ENCODE assay signal across 35 mouse cellular contexts in genomic region chr13:58960321-58960720, GRCm38 (mm10).
"Had no signal": no experiment of that assay in that cellular context is flagged by ENCODE, and none has a peak within 500 bp of the region (broad histone marks: within the 10 kb centered on the region; RNA-seq: fewer than 3 reads in every experiment).

No protein-coding gene starts in this region.

- ATAC-seq: hindbrain, embryonic 16.5 days; hindbrain, postnatal 0 days; inflammation-experienced regulatory T-cells, adult 6 months; intestine, embryonic 15.5 days; intestine, embryonic 16.5 days; intestine, postnatal 0 days had no signal

- H3K36me3 ChIP-seq: heart, embryonic 10.5 days; heart, embryonic 12.5 days; heart, embryonic 13.5 days; heart, embryonic 15.5 days; hindbrain, embryonic 10.5 days; hindbrain, embryonic 12.5 days; hindbrain, embryonic 13.5 days; hindbrain, embryonic 15.5 days; intestine, embryonic 15.5 days; kidney, embryonic 15.5 days had no signal

- H3K4me3 ChIP-seq: heart, embryonic 10.5 days; heart, embryonic 12.5 days; heart, embryonic 13.5 days; heart, embryonic 15.5 days; hindbrain, embryonic 10.5 days; hindbrain, embryonic 12.5 days; hindbrain, embryonic 13.5 days; hindbrain, embryonic 15.5 days; intestine, embryonic 15.5 days; kidney, embryonic 15.5 days; layer of hippocampus, adult 2 months had no signal

- H3K9me3 ChIP-seq: heart, embryonic 10.5 days; heart, embryonic 12.5 days; heart, embryonic 13.5 days; heart, embryonic 15.5 days; hindbrain, embryonic 10.5 days; hindbrain, embryonic 12.5 days; hindbrain, embryonic 13.5 days; hindbrain, embryonic 15.5 days; intestine, embryonic 15.5 days; kidney, embryonic 15.5 days had no signal

- H3K9ac ChIP-seq: heart, embryonic 12.5 days; heart, embryonic 13.5 days; heart, embryonic 15.5 days; hindbrain, embryonic 12.5 days; hindbrain, embryonic 13.5 days; hindbrain, embryonic 14.5 days; hindbrain, embryonic 15.5 days; intestine, embryonic 15.5 days; kidney, embryonic 15.5 days had no signal

- H3K27me3 ChIP-seq: heart, embryonic 13.5 days; hindbrain, embryonic 12.5 days; hindbrain, embryonic 13.5 days; hindbrain, embryonic 15.5 days; intestine, embryonic 15.5 days had no signal

- DNase-seq: heart, postnatal 10 days; heart, postnatal 14 days; heart, postnatal 36 days; heart, postnatal 4 days; kidney, adult 11 months; kidney, adult 18-20 months; kidney, adult 2 months; kidney, adult 8-10 months; kidney, adult 9 months; kidney, postnatal 10 days; kidney, postnatal 14 days; kidney, postnatal 25 days; kidney, postnatal 36 days; kidney, postnatal 4 days; layer of hippocampus, adult 9-11 months; layer of hippocampus, postnatal 36 days had no signal

- H3K4me2 ChIP-seq: heart, embryonic 11.5 days; heart, embryonic 12.5 days; heart, embryonic 13.5 days; heart, embryonic 15.5 days; hindbrain, embryonic 12.5 days; hindbrain, embryonic 13.5 days; hindbrain, embryonic 14.5 days; hindbrain, embryonic 15.5 days; intestine, embryonic 15.5 days; kidney, embryonic 15.5 days had no signal

- H3K27ac ChIP-seq: heart, embryonic 10.5 days; heart, embryonic 13.5 days; heart, embryonic 15.5 days; hindbrain, embryonic 10.5 days; hindbrain, embryonic 12.5 days; hindbrain, embryonic 13.5 days; hindbrain, embryonic 14.5 days; hindbrain, embryonic 15.5 days; hindbrain, postnatal 0 days; intestine, embryonic 15.5 days; kidney, embryonic 15.5 days; kidney, postnatal 0 days; layer of hippocampus, adult 2 months had no signal

- H3K4me1 ChIP-seq: intestine, embryonic 15.5 days had no signal
